Mouse (Mus musculus): ENCODE measurements at regions not wholly inside any gene's neighbourhood (a gene's known extent, or its start where the extent isn't known, plus 50 kb on each side); places are given as distances from the start of the nearest gene placed in this dataset.

DNA sequence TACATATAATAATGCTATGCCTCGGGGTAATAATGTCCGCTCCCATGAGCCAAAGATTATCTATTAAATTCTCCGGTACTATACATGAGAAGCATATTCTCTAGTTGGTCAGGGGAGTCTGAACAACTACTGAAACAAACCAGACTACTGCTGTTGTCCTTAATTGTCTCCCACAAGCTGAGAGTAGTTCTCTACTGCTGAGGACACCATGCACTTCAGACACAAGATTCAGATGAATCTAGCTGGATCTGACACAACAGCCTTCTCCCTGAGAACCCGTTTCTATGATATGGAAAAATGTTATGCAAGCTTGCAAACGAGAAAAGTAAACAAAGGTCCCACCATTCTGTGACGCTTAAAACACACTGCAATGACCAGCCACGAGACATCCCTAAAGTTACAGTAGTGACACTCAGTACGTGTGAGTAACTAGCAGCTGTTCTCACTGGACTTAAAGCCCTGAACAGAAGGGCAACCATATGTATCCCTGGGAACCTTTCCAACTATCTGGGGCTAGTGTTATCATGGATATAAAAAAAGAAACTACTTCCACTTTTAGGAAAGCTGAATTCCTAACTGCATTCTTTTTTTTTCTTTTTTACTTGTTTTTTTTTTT lies 411.1 kb downstream of the Tfec start:
- in situ Hi-C loops (cut with MboI; ENCODE audit: low pct_ligation_motif_present, low pct_unique_long_range_greater_than_20kb, low sequenced_read_pairs) (no loop called here), dilution Hi-C loops (cut with MboI; ENCODE audit: extremely low pct_ligation_motif_present, extremely low pct_unique_long_range_greater_than_20kb, low sequenced_read_pairs) (no loop called here)
- Histone ChIP-seq H3K9ac (ENCODE audit: insufficient read depth, low read depth) (no peak overlapping the region), H3K4me1 (ENCODE audit: control insufficient read depth in 1 of 2, insufficient read depth in 2 of 2) (no peaks in the 10 kb centered on the region), H3K9me3 (replicated peaks; ENCODE audit: low read length) (no peaks in the 10 kb centered on the region), H3K4me2 (ENCODE audit: insufficient read depth, low read depth, poor library complexity, severe bottlenecking) (no peak overlapping the region), H3K4me3 (replicated peaks in 1 of 3; ENCODE audit: low read depth in 2 of 3, low read length in 2 of 3, poor library complexity in 1 of 3) (no peak overlapping the region), H3K27ac (ENCODE audit: insufficient read depth, low read depth) (no peak overlapping the region), H3K79me2 (replicated peaks; ENCODE audit: control insufficient read depth, extremely low read depth, insufficient read depth, poor library complexity, severe bottlenecking) (no peaks in the 10 kb centered on the region), H3K27me3 (replicated peaks) (no peaks in the 10 kb centered on the region), H3K36me3 (replicated peaks in 1 of 2; ENCODE audit: control insufficient read depth in 1 of 2, insufficient read depth in 1 of 2, low read length in 1 of 2) (no peaks in the 10 kb centered on the region)
- TF ChIP-seq PAX5 (IDR thresholded peaks at IDR 0.05; ENCODE audit: low read length) (no peak), E2F4 (IDR thresholded peaks at IDR 0.05; ENCODE audit: insufficient replicate concordance, low read depth, low read length) (no peak), MAFK (IDR thresholded peaks at IDR 0.05; ENCODE audit: insufficient replicate concordance, low read length) (no peak)
- DNase-seq (ENCODE audit: extremely low read depth), result no peak

DNA sequence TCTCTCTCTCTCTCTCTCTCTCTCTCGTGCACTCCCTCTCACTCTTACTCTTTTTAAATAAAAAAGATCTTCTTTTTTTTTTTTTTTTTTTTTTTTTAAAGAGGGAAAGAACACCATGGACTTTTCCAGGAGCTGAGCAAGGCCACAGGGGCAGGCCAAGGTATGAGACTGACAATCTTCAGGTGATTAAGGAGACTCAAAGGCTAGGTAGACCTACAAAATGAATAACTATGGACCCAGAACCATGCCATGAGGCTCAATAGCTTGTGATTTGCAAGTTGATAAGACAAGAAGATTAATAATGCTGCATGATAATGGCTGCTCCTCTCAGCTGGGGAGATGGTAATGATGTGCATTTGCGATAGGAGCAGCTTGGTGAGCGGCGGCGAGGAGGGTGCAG lies 414.9 kb downstream of the Tfec start:
- in situ Hi-C loops (cut with MboI; ENCODE audit: low pct_ligation_motif_present, low pct_unique_long_range_greater_than_20kb, low sequenced_read_pairs) (no loop called here), dilution Hi-C loops (cut with MboI; ENCODE audit: extremely low pct_ligation_motif_present, extremely low pct_unique_long_range_greater_than_20kb, low sequenced_read_pairs) (no loop called here)
- no peak overlapping the region for H3K4me3 ChIP-seq (replicated peaks in 1 of 3; ENCODE audit: low read depth in 2 of 3, low read length in 2 of 3, poor library complexity in 1 of 3)
- no peak for DNase-seq (ENCODE audit: extremely low read depth)
- H3K4me2 ChIP-seq (ENCODE audit: insufficient read depth, low read depth, poor library complexity, severe bottlenecking), result no peak overlapping the region
- H3K79me2 ChIP-seq (replicated peaks; ENCODE audit: control insufficient read depth, extremely low read depth, insufficient read depth, poor library complexity, severe bottlenecking), result no peaks in the 10 kb centered on the region
- H3K9me3 ChIP-seq (replicated peaks; ENCODE audit: low read length), result no peaks in the 10 kb centered on the region
- no peak for TF ChIP-seq MAZ (IDR thresholded peaks at IDR 0.05; ENCODE audit: low read depth, low read length)
- no peak for TF ChIP-seq MAFK (IDR thresholded peaks at IDR 0.05; ENCODE audit: insufficient replicate concordance, low read length)
- no peak for TF ChIP-seq ELF1 (IDR thresholded peaks at IDR 0.05; ENCODE audit: low read depth, low read length)
- TF ChIP-seq ZKSCAN1 (IDR thresholded peaks at IDR 0.05; ENCODE audit: borderline replicate concordance, low read depth, low read length), result no peak
- TF ChIP-seq ZNF384 (IDR thresholded peaks at IDR 0.05; ENCODE audit: low read depth, low read length), result no peak
- TF ChIP-seq BHLHE40 (IDR thresholded peaks at IDR 0.05; ENCODE audit: low read depth, low read length), result no peak
- no peak for TF ChIP-seq UBTF (IDR thresholded peaks at IDR 0.05; ENCODE audit: low read depth, low read length)
- TF ChIP-seq USF2 (conservative IDR thresholded peaks at IDR 0.05; ENCODE audit: low read depth, low read length), result no peak
- no peak for TF ChIP-seq PAX5 (IDR thresholded peaks at IDR 0.05; ENCODE audit: low read length)
- no peak for TF ChIP-seq RAD21 (IDR thresholded peaks at IDR 0.05; ENCODE audit: low read depth, low read length)
- no peak for TF ChIP-seq SIN3A (IDR thresholded peaks at IDR 0.05; ENCODE audit: low read length)
- TF ChIP-seq TBP (conservative IDR thresholded peaks at IDR 0.05; ENCODE audit: low read depth, low read length), result no peak
- H3K27ac ChIP-seq (ENCODE audit: insufficient read depth, low read depth), result no peak overlapping the region
- H3K9ac ChIP-seq (ENCODE audit: insufficient read depth, low read depth), result no peak overlapping the region
- no peaks in the 10 kb centered on the region for H3K4me1 ChIP-seq (ENCODE audit: control insufficient read depth in 1 of 2, insufficient read depth in 2 of 2)
- no peaks in the 10 kb centered on the region for H3K36me3 ChIP-seq (replicated peaks in 1 of 2; ENCODE audit: control insufficient read depth in 1 of 2, insufficient read depth in 1 of 2, low read length in 1 of 2)
- no peaks in the 10 kb centered on the region for H3K27me3 ChIP-seq (replicated peaks)

Data from CH12.LX (cell line).